Mouse (Mus musculus) neural tube, embryonic 11.5 days (tissue): ENCODE results near the gene Osbpl11. TPM values are rescaled to one million over a fixed set of nuclear protein-coding genes. Genes with fewer than 3 reads are reported as not detected.
"Not testable (repeated sequence)": the region's sequence is repeated elsewhere in the genome, so short reads cannot be mapped to it uniquely, and the experiment has no call there.

ENCODE experiments used
- ATAC-seq: fragments of 200-750 bp; cut with Nextera tagmentation; 2 replicates; pipeline ENCODE4 v1.8.0; 2017; ENCODE audit warnings: moderate number of reproducible peaks, mild to moderate bottlenecking, moderate TSS enrichment, moderate library complexity; ENCODE audit not compliant: insufficient read depth, low FRiP score, low TSS enrichment
- DNase-seq: peaks from one replicate; pipeline ENCODE4 v3.0.0-alpha.2; 2015; ENCODE audit warnings: low spot score
- H3K27ac ChIP-seq: fragments of 300-500 bp; sonication (generic); 2 replicates; pipeline ENCODE4 v1.5.1; 2014; ENCODE audit warnings: low read depth, mild to moderate bottlenecking, low read length
- H3K27me3 ChIP-seq: fragments of 300-500 bp; sonication (generic); 2 replicates; pipeline ENCODE4 v1.6.1; 2014; ENCODE audit warnings: mild to moderate bottlenecking, low read length, mixed read lengths; ENCODE audit not compliant: control insufficient read depth, insufficient read depth
- H3K36me3 ChIP-seq: fragments of 300-500 bp; sonication (generic); 2 replicates; pipeline ENCODE4 v1.6.1; 2014; ENCODE audit warnings: mild to moderate bottlenecking, low read length, moderate library complexity, mixed read lengths; ENCODE audit not compliant: control insufficient read depth, insufficient read depth
- H3K4me1 ChIP-seq: fragments of 300-500 bp; sonication (generic); 2 replicates; pipeline ENCODE4 v1.6.1; 2014; ENCODE audit warnings: low read length, mixed read lengths; ENCODE audit not compliant: control insufficient read depth, insufficient read depth
- H3K4me2 ChIP-seq: fragments of 300-500 bp; sonication (generic); 2 replicates; pipeline ENCODE4 v1.6.1; 2014; ENCODE audit warnings: low read depth, mild to moderate bottlenecking, moderate library complexity
- H3K4me3 ChIP-seq: fragments of 300-500 bp; sonication (generic); 2 replicates; pipeline ENCODE4 v1.5.1; 2014; ENCODE audit warnings: low read depth, low read length
- H3K9ac ChIP-seq: fragments of 300-500 bp; sonication (generic); 2 replicates; pipeline ENCODE4 v1.6.1; 2014; ENCODE audit warnings: mild to moderate bottlenecking, low read length
- H3K9me3 ChIP-seq: fragments of 300-500 bp; sonication (generic); 2 replicates; pipeline ENCODE4 v1.6.1; 2016; ENCODE audit warnings: low read length; ENCODE audit not compliant: control insufficient read depth
- WGBS: fragments of 180-500 bp; shearing (Covaris S2); extraction: QIAGEN DNeasy Blood & Tissue Kit; methylation state at CpG from one replicate; pipeline ENCODE4 v1.1.7; 2014; 5-methylcytosine and 5-hydroxymethylcytosine counted together
- polyA plus RNA-seq: library from polyadenylated mRNA; unstranded; fragments of >200 nt; fragmentation: Nextera tagmentation; extraction: Ambion mirVana; gene quantifications from 2 replicates; pipeline ENCODE4 v1.2.1, GENCODE M21; 2014

Gene Osbpl11
- polyA plus RNA-seq, 1 experiment from 2014 or later: 30.3 TPM

DNA sequence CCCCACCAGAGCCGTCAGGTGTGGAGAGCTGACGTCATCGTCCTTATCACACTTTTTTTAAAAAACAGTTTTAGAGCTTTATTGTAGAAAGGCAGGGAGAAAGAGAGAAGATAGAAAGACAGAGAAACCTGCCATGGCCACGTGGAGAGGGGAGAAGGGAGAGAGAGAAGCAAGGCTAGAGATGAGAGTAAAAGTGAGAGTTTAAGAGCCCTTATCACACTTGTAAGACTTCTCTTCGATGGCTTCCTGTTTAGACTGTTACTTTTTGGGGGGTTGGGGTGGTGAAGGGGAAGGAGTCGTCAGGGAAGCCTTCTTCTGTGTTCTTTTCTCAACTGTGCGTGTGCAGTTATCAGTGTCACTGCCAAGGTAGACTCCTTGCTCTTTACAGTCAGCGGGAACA is 15.7 kb downstream of the Osbpl11 start:
- Histone ChIP-seq H3K9me3 (no peaks in the 10 kb centered on the region), H3K4me1 (no peaks in the 10 kb centered on the region), H3K4me2 (no peak overlapping the region), H3K4me3 (no peak overlapping the region), H3K27ac (no peak overlapping the region), H3K9ac (no peak overlapping the region), H3K36me3 (peaks cover 5% of the 10 kb centered on the region; the same call in 1 of the 2 replicates), H3K27me3 (no peaks in the 10 kb centered on the region)
- no peak for DNase-seq
- no peak for ATAC-seq
- WGBS: 93% methylated on average over 8 of the region's 8 CpGs

DNA sequence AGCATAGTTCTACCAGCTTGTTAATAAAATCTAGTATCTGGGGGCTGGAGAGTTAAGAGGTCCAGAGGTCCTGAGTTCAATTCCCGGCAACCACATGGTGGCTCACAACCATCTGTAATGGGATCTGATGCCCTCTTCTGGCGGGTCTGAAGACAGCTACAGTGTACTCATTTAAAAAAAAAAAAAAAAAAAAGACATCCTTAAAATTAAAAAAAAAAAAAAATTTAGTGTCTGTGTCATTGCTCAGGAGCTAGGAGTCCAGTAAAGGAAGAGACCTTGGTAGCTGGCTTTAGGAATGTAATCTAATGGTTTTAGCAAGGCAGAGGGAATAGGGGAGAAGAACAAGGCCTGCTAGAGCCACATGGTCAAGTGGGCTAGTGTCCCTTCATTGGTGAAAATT is 25.9 kb downstream of the Osbpl11 start:
- DNase-seq (no peak), ATAC-seq (no peak)
- Histone ChIP-seq H3K9ac (no peak overlapping the region), H3K27me3 (no peaks in the 10 kb centered on the region), H3K36me3 (peaks cover 6% of the 10 kb centered on the region; the same call in 1 of the 2 replicates), H3K9me3 (no peaks in the 10 kb centered on the region), H3K4me3 (no peak overlapping the region), H3K4me2 (no peak overlapping the region), H3K27ac (no peak overlapping the region), H3K4me1 (no peaks in the 10 kb centered on the region)
- WGBS: 82% methylated on average over 2 of the region's 2 CpGs

DNA sequence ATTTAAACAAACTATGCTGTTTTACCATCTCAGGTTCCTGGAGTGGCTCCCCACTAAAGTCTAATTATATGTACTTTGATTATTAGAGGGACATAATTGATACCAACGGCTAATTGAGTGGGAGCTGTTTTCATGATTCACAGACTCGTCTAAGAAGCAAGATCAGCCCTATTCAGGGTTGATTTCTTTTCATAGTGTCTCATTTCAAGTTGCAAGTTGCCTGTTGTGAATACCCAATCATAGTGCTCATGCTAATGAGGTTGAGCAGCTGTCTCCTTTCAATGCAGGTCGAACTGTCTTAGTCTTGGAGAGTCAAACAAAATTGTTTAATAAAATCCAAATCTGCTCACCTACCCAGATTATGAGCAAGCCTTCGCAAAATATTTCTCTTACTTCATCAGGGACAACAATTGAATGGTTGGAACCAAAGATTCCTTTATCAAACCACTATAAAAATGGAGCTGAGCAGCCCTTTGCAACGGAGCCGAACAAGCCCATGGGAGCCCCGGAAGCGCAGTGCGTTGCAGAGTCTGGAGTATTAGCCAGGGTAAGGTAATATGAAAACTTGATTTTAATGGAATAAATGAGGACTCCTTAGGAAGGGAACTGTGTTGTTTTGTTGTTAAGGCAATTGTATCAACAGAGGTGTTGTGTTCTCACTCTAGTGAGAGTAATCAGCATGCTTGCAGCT is 31.6 kb downstream of the Osbpl11 start:
- H3K27ac ChIP-seq: no peak overlapping the region
- ATAC-seq (no peak), DNase-seq (no peak)
- no peaks in the 10 kb centered on the region for H3K4me1 ChIP-seq
- no peak overlapping the region for H3K4me3 ChIP-seq
- WGBS: 89% methylated on average over 9 of the region's 9 CpGs
- H3K9ac ChIP-seq: no peak overlapping the region
- H3K27me3 ChIP-seq: no peaks in the 10 kb centered on the region
- H3K9me3 ChIP-seq: no peaks in the 10 kb centered on the region
- H3K4me2 ChIP-seq: no peak overlapping the region
- 0 out of 2 replicates have a peak, but pooled peaks cover under 1% of the 10 kb centered on the region for H3K36me3 ChIP-seq

DNA sequence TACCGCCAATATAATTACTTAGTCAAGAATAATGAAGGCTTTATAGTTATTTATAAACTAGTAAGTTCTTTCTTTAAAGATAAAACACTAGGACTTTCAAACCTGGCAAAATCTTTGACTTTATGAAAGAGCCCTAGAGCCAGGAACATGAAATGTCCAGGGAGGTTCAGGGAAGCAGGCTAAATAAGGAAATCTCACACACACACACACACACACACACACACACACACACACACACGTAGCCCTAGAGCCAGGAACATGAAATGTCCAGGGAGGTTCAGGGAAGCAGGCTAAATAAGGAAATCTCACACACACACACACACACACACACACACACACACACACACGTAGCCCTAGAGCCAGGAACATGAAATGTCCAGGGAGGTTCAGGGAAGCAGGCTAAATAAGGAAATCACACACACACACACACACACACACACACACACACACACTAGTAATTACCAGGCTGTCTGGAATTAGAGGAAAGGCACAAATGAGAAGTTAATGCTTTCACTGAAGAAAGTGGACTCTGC is 32.7 kb downstream of the Osbpl11 start:
- WGBS: 92% methylated on average over 3 of the region's 3 CpGs
- H3K4me2 ChIP-seq, DNase-seq, H3K27ac ChIP-seq, H3K27me3 ChIP-seq, H3K36me3 ChIP-seq, H3K9ac ChIP-seq, H3K4me1 ChIP-seq, ATAC-seq, H3K4me3 ChIP-seq, H3K9me3 ChIP-seq: not testable (repeated sequence)

DNA sequence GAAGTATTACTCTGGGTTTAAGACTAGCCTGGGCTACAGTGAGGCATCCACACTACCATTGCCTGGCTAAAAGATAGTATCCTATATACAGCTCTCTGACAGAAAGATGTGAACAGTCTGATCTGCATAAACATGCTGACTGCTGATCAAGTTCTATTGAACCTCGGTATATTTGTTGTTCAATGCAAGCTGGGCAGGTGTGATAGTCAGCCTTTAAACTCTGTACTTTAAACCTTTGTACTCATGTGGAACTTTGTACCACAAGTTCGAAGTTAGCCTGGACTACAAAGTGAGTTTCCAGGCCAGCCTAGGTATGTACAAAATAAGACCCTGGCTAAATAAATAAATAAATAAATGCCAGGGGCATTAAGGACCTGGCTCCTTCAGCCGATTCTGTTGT is 37.6 kb downstream of the Osbpl11 start:
- no peak for DNase-seq
- no peak for ATAC-seq
- H3K27me3 ChIP-seq: no peaks in the 10 kb centered on the region

DNA sequence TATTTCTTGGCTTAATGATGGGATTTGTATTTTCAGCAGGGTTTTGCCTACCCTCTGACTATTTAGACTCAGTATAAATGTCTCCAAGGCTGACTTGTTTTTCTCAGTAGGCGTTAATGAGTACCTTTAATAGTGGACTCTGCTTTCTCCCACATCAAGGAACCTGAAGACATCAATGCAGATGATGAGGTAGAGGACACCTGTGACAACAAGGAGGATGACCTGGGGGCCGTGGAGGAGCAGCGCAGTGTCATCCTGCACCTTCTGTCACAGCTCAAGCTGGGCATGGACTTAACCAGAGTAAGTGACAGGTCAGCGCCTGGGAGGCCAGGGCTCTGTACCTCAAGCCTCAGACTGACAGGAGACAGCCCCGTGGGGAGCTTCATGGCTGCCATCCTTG is 39.5 kb downstream of the Osbpl11 start:
- no peaks in the 10 kb centered on the region for H3K4me1 ChIP-seq
- no peak overlapping the region for H3K4me2 ChIP-seq
- no peak overlapping the region for H3K27ac ChIP-seq
- no peaks in the 10 kb centered on the region for H3K27me3 ChIP-seq
- H3K4me3 ChIP-seq: no peak overlapping the region
- no peak for DNase-seq
- no peak overlapping the region for H3K9ac ChIP-seq
- WGBS: 94% methylated on average over 5 of the region's 5 CpGs
- H3K36me3 ChIP-seq: peaks cover 4% of the 10 kb centered on the region; the same call in 1 of the 2 replicates
- H3K9me3 ChIP-seq: no peaks in the 10 kb centered on the region
- no peak for ATAC-seq

More for the DNA sequence above, 37.6 kb downstream of the Osbpl11 start:
- WGBS: 98% methylated on average over 3 of the region's 3 CpGs
- Histone ChIP-seq H3K27ac (no peak overlapping the region), H3K4me3 (no peak overlapping the region), H3K4me1 (no peaks in the 10 kb centered on the region), H3K36me3 (no peaks in the 10 kb centered on the region; the same call in 1 of the 2 replicates), H3K4me2 (no peak overlapping the region), H3K9me3 (no peaks in the 10 kb centered on the region), H3K9ac (no peak overlapping the region)

DNA sequence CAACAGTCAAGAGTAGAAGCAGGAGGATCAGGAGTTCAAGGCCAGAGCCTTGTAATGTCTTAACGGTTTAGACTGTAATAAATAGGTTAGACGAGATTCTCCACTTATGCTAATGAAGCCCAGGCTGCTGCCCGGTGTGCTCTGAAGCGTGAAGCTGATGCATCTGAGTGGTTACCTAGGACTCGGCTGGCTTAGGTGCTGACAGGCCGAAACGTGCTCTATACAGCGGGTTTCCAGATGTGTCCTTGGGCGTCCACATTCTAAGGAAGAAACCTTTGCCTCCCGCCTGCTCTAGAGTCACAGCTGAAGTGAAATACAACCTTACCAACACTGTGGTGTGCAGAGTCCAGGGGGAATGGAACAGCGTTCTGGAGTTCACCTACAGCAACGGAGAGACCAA is 49.3 kb downstream of the Osbpl11 start:
- Histone ChIP-seq H3K27me3 (no peaks in the 10 kb centered on the region), H3K4me1 (no peaks in the 10 kb centered on the region), H3K36me3 (peaks cover 4% of the 10 kb centered on the region), H3K9ac (no peak overlapping the region), H3K9me3 (no peaks in the 10 kb centered on the region), H3K4me2 (no peak overlapping the region), H3K4me3 (no peak overlapping the region), H3K27ac (no peak overlapping the region)
- WGBS: 87% methylated on average over 12 of the region's 12 CpGs
- DNase-seq (no peak), ATAC-seq (no peak)

DNA sequence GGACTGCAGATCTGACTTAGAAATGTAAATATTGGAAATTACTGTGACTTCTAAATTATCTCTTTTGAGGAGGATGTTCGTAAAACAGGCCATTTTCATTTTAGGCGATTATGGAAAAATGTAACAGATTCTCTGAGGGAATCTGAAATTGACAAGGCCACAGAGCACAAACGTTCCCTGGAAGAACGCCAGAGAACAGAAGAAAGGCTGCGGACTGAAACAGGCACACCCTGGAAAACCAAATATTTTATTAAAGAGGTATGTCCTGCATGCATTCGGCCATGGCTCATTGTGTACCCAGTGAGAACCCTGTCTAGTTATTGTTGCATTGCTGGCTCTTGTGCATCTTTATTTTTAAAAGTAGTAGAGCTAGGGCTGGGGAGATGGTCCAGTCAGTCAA is 51.3 kb downstream of the Osbpl11 start:
- no peak overlapping the region for H3K4me2 ChIP-seq
- peaks cover 4% of the 10 kb centered on the region for H3K36me3 ChIP-seq
- ATAC-seq: no peak
- H3K4me1 ChIP-seq: no peaks in the 10 kb centered on the region
- no peak overlapping the region for H3K4me3 ChIP-seq
- DNase-seq: no peak
- no peaks in the 10 kb centered on the region for H3K9me3 ChIP-seq
- 96% methylated on average over 6 of the region's 6 CpGs for WGBS
- no peak overlapping the region for H3K9ac ChIP-seq
- H3K27ac ChIP-seq: no peak overlapping the region
- H3K27me3 ChIP-seq: no peaks in the 10 kb centered on the region

DNA sequence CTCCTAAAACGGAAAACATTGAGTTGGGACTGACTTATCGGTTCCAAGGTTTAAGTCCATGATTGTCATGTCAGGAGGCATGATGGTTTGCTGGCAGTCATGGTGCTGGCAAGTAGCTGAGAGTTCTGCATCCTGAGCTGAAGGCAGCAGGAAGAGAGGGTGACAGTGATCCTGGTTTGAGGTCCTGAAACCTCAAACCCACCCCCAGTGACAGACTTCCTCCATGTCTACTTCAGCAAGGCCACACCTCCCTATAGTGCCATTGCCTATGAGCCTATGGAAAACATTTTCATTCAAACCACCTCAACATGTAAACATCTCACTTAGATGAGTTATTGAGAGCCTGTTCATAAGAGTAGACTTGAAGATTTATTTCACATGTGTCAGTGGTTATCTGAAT is 54.4 kb downstream of the Osbpl11 start:
- peaks cover 2% of the 10 kb centered on the region; the same call in 1 of the 2 replicates for H3K36me3 ChIP-seq

More for the DNA sequence above, 54.4 kb downstream of the Osbpl11 start:
- Histone ChIP-seq H3K4me2 (no peak overlapping the region), H3K4me1 (no peaks in the 10 kb centered on the region), H3K27ac (no peak overlapping the region), H3K4me3 (no peak overlapping the region), H3K27me3 (no peaks in the 10 kb centered on the region), H3K9me3 (no peaks in the 10 kb centered on the region), H3K9ac (no peak overlapping the region)
- 96% methylated on average over 2 of the region's 2 CpGs for WGBS
- no peak for DNase-seq
- ATAC-seq: no peak
